Mouse (Mus musculus): ENCODE data around the gene Clasrp.

Clasrp gene

GRCm38 (mm10) chr7:19603849-19604605, at the start of gene Clasrp:
TSS of gene Clasrp (minus strand) at chr7:19604486.
- DNase-seq (ENCODE audit: low spot score in 2 of 2) = peak; percentile 92 to 93

DNA sequence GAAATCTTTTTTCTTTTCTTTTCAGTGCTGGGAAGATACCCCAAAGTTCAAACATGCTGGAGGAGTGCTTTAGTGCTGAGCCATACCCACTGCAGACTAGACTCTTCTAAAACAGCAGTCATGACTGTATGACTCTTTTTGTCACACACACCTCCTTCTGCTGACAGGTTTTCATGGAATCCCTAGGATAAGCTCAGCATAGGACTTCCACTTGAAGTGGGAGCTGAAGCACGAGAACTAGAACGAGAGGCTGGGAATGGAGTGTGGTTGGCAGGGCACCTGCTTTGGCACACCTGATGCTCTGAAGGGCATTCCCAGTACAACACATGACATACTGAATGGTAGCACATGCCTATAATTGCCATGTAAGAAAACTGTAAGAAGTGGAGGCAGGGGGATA, 48.3 kb upstream of the Clasrp start:
- no peak for DNase-seq (ENCODE audit: low spot score in 2 of 2)

DNA sequence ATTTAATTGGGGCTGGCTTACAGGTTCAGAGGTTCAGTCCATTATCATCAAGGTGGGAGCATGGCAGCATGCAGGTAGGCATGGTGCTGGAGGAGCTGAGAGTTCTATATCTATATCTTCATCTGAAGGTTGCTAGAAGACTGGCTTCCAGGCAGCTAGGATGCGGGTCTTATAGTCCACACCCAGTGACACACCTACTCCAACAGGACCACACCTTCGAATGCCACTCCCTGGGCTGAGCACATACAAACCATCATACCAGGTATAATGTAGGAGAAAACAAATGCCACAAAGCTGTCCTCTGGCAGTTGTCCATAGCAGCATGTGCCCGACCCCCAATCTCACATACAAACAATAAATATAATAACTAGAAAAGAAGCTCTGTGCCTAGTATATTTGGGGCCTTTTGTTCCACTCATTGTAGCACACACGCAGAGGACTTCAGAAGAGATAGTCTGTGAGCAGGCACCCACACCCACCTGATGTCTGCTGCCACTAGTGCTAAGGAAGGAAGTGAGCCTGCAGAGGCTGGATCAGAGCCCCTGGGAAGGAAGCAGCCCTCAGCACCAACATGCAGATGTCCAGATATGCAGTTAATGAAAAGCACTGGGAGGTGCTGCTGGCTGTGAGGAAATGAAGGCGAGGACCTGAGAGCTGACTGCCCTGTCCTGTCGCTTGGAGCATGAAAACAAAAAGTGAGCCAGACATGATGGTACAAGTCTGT, 46.9 kb upstream of the Clasrp start:
- DNase-seq (ENCODE audit: low spot score in 2 of 2) = no peak

- peak; percentile 27 to 58 for DNase-seq (ENCODE audit: low spot score in 2 of 2)
Observed at GRCm38 (mm10) chr7:19641223-19641622, 36.9 kb upstream of the Clasrp start.

- no peak for DNase-seq (ENCODE audit: low spot score in 2 of 2)
Observed at GRCm38 (mm10) chr7:19635074-19635827, 31.0 kb upstream of the Clasrp start.

DNA sequence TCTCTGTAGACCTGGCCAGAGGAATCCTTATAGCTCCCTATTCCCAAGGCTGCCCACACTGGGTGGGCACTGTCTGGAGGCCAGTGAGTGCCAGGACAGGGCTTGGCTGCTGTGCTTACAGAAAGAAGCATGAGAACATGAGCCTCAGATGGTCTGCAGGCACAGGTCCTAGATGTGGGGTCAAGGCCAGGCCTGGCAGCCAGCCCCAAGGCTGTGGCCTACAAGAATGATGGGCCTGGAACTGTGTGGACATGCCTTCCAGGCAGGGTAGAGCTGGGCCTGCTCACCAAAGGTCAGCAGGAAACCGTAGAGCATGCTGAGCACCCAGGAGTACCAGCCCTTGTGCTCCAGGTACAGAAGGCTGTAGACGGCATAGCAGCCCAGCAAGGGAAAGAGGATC, 30.3 kb upstream of the Clasrp start:
- DNase-seq (ENCODE audit: low spot score in 2 of 2) = no peak

DNA sequence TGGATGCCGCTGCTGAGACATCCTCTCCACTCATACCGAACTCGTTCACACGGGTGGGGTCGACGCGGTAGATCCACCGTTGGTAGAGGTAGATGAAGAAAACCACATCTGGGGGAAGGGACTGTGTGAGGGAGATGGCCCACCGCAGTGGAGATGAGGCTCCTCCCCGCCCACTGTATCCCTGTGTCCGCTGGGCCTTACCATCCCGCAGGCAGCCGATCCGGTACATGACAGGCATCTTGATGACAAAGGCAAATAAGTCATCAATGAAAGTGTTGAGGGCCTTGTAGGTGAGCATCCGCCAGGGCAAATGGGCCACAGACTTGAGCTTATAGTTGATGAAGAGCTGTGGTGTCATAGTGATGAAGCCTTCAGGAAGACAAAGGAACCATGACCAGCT, 29.6 kb upstream of the Clasrp start:
- no peak for DNase-seq (ENCODE audit: low spot score in 2 of 2)

GRCm38 (mm10) chr7:19633197-19633596, 28.9 kb upstream of the Clasrp start:
- no peak for DNase-seq (ENCODE audit: low spot score in 2 of 2)

DNA sequence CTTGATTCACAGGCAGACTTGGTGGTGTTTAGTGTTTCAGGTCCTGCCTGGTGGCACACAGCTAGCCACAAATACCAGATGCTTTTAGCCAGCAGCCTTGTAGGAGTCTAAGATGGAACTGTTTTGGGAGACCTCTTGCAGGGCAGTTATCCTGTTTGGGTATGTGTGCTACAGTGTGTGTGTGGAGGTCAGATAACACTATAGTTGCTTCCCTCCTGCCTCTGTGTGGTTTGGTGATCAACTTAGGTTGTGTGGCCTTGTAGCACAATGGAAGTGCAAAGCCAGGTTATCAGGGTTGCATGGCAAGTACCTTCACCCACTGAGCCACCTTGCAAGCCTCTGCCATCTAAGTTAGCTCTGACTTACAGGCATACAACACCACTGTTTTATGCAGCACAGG, 28.4 kb upstream of the Clasrp start:
- no peak for DNase-seq (ENCODE audit: low spot score in 2 of 2)

GRCm38 (mm10) chr7:19632275-19632674, 28.0 kb upstream of the Clasrp start:
- DNase-seq (ENCODE audit: low spot score in 2 of 2) = no peak

DNA sequence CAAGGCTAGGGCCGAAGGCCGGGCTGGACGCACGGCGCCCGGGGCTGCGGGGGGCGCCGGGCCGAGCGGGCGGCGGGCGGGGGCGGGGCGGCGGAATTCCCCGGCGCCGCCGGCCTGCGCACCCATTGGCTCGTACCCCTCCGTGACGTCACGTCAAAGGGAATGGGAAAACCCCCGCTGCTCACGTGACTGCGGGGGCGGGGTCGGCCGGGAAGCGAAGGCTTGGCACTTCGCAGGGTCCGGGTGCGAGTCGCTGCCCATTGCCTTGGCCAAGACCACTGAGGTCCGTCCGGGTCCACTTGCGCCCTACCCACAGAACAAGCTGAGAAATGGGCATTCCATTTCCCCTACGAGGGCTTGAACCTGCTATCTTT, 25.1 kb upstream of the Clasrp start, which contains the start of gene Relb:
Gene Relb, minus strand, starts transcription at position 78 of the 374 bp plus-strand sequence.
- peak; percentile 86 to 88 for DNase-seq (ENCODE audit: low spot score in 2 of 2)

DNA sequence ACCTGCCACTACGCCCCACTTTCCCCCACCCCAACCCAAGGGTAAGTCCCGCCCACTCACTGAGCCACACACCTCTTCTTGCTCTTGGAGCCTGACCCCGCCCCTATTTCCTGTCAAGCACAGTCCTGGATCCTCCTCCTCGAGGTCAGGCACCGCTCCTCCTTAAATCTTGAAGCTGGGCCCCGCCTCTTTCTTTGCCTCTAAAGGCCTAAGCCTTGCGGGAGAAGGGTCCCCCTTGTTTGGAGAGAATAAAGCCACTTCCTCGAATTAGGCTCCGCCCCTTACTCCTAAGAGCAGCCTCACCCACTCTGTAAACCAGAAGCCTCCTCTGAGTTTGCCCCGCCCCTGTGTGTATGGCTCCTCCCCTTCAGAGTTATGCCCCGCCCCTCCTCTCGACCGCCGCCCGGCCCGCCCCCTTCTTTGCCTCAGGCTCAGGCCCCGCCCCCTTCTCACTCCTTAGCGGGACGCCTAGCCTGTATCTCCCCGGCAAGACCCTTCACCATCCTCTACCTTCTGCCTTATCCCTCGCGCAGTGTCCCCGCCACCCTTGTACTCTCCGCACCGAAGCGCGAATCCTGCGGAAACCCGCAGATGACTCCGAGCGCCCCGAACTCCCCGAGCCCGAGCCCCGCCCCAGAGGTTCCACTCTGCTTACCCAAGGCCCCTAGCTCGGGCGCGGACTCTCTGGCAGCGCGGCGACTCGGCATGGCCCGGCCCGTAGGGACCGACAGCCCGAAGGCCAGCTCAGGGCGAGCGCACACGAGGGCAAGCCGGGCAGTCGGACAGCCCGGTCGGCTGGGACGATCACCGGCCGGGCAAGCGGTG, 24.5 kb upstream of the Clasrp start:
- peak; percentile 82 to 84 for DNase-seq (ENCODE audit: low spot score in 2 of 2)

DNA sequence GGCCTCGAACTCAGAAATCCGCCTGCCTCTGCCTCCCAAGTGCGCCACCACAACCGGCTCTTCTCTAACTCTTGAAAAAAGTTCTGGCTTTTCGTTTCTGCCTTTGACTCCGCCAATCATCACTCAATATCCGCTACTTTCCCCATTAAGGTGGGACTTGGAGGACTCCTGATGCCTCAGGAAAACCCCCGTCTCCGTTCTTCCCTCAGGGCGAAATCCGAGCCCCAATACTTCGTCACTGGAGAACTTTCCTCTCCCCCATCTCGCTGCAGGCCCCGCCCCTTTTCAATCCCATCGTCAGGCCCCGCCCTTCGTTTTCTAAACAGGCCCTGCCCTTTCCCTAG, 23.9 kb upstream of the Clasrp start:
- no peak for DNase-seq (ENCODE audit: low spot score in 2 of 2)

GRCm38 (mm10) chr7:19627721-19628120, 23.4 kb upstream of the Clasrp start:
- DNase-seq (ENCODE audit: low spot score in 2 of 2) = no peak

- no peak for DNase-seq (ENCODE audit: low spot score in 2 of 2)
Observed at GRCm38 (mm10) chr7:19623433-19623832, 19.1 kb upstream of the Clasrp start.

DNA sequence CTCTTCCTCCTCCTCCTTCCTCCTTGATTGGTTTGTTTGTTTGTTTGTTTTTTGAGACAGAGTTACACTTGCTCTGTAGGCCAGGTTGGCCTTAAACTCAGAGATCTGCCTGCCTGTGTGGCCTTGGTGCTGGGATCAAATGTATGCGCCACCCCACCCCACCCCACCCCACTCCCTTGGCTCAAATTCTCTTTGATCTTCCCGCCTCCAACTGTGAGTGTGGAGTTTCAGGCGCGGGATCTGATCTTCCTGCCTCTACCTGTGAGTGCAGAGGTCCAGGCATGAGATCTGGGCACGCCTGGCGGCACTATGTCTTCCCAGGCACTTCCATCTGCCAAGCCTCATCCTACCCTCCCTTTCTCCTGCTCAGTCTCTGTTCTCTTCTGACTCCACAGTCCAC, 18.0 kb upstream of the Clasrp start:
- DNase-seq (ENCODE audit: low spot score in 2 of 2) = no peak

DNA sequence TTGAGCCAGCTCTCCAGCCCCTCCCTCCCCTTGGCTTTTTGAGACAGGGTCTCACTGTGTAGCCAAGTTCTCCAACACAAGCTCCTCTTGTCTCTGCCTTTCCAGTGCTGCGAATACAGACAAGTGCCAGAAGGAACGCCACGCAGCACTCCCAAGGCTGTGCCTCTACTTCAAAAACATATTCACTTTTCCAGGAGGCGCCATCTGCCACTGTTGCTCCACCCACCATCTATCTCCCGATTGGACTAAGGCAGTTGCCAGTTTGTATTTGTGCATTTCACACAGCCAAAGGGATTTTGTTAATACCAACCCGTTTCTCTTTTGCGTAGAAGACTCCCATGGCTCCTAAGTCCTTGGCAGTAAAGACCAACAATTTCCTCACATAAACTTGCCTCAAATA, 16.5 kb upstream of the Clasrp start:
- peak; percentile 47 to 74 for DNase-seq (ENCODE audit: low spot score in 2 of 2)

GRCm38 (mm10) chr7:19619004-19619801, 14.9 kb upstream of the Clasrp start:
- peak; percentile 56 to 85 for DNase-seq (ENCODE audit: low spot score in 2 of 2)

- DNase-seq (ENCODE audit: low spot score in 2 of 2) = no peak
Observed at GRCm38 (mm10) chr7:19615036-19615577, 10.8 kb upstream of the Clasrp start.

DNA sequence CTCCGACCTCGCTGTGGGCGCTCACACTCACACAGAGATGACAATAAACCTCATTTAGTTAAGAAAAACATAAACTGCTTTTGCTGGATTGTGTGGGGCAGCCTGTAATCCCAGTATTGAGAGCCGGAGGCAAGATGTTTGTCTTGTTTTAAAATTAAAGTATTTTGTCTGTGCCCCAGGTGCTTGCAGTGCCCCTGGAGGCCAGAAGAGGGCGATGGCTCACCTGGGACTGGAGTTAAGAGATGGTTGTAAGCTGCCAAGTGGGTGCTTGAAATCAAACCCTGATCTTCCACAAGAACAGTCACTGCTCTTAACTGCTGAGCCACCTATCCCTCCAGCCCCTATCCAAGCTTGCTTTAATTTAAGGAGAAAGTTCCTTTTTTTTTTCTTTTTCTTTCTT, 6.7 kb upstream of the Clasrp start:
- DNase-seq (ENCODE audit: low spot score in 2 of 2) = no peak

Measured in frontal cortex, postnatal 36 days (tissue).